ENCODE assay signal across 12 mouse cellular contexts in genomic region chr9:108204884-108205570, GRCm38 (mm10). TPM values are rescaled to one million over a fixed set of nuclear protein-coding genes. Genes with fewer than 3 reads are reported as not detected.
DNase-seq lines count a peak whose midpoint lies in the region; ATAC-seq and TF ChIP-seq lines count a peak whose summit lies in the region.
"Had no signal": no experiment of that assay in that cellular context is flagged by ENCODE, and none has a peak within 500 bp of the region (broad histone marks: within the 10 kb centered on the region; RNA-seq: fewer than 3 reads in every experiment).

No protein-coding gene starts in this region.

- H3K4me2 ChIP-seq in forebrain, embryonic 15.5 days (replicated peaks), result no peak overlapping the region
- H3K4me2 ChIP-seq in midbrain, embryonic 13.5 days (replicated peaks), result 0 out of 2 replicates have a peak overlapping the region, but pooled peaks have one; percentile 23
- H3K4me2 ChIP-seq: liver, embryonic 13.5 days had no signal

- TF ChIP-seq POLR2A in brain, embryonic 14.5 days (IDR thresholded peaks at IDR 0.05; ENCODE audit: borderline replicate concordance, extremely low read depth, insufficient read depth, insufficient read length, poor library complexity, severe bottlenecking), result no peak

- WGBS in forebrain, embryonic 15.5 days, result 40% methylated on average over 8 of the region's 8 CpGs
- WGBS in midbrain, embryonic 13.5 days, result 20% methylated on average over 8 of the region's 8 CpGs

- H3K9ac ChIP-seq in forebrain, embryonic 15.5 days (replicated peaks), result no peak overlapping the region
- peak overlapping the region; percentile 25; the same call in 1 of the 2 replicates for H3K9ac ChIP-seq in midbrain, embryonic 13.5 days (replicated peaks)
- H3K9ac ChIP-seq: liver, embryonic 13.5 days had no signal

- peaks cover 30% of the 10 kb centered on the region for H3K36me3 ChIP-seq in forebrain, embryonic 15.5 days
- H3K36me3 ChIP-seq in midbrain, embryonic 13.5 days, result peaks cover 38% of the 10 kb centered on the region

- peak; percentile 27 for DNase-seq in ES-CJ7 (ENCODE audit: low read depth, low spot score)
- DNase-seq in brain, embryonic 14.5 days (ENCODE audit: low read depth), result peak; percentile 86
- DNase-seq in lung, postnatal 4 days, result no peak
- DNase-seq in T-cell, adult 2 months (ENCODE audit: low spot score), result no peak
- no peak for DNase-seq in spleen, postnatal 10 days (ENCODE audit: low spot score in 2 of 2)
- DNase-seq: heart, postnatal 4 days; kidney, postnatal 10 days; liver, embryonic 13.5 days; thymus, postnatal 25 days had no signal

- no peaks in the 10 kb centered on the region for H3K27me3 ChIP-seq in forebrain, embryonic 15.5 days
- H3K27me3 ChIP-seq in midbrain, embryonic 13.5 days, result no peaks in the 10 kb centered on the region
- H3K27me3 ChIP-seq: liver, embryonic 13.5 days; megakaryocyte, embryonic 14.5 days had no signal

- ATAC-seq in forebrain, embryonic 15.5 days (replicated peaks), result 0 out of 2 replicates have a peak, but pooled peaks have one; percentile 33
- ATAC-seq in midbrain, embryonic 13.5 days, result peak; percentile 76

- no peak overlapping the region for H3K4me3 ChIP-seq in forebrain, embryonic 15.5 days
- H3K4me3 ChIP-seq in midbrain, embryonic 13.5 days (replicated peaks), result no peak overlapping the region
- H3K4me3 ChIP-seq: liver, embryonic 13.5 days; megakaryocyte, embryonic 14.5 days had no signal

- TF ChIP-seq CTCF in brain, embryonic 14.5 days (IDR thresholded peaks at IDR 0.05; ENCODE audit: borderline replicate concordance, extremely low read depth, insufficient read depth, insufficient read length), result no peak

- no peaks in the 10 kb centered on the region for H3K9me3 ChIP-seq in forebrain, embryonic 15.5 days
- H3K9me3 ChIP-seq in midbrain, embryonic 13.5 days, result no peaks in the 10 kb centered on the region
- H3K9me3 ChIP-seq: liver, embryonic 13.5 days; megakaryocyte, embryonic 14.5 days had no signal

- peaks cover 24% of the 10 kb centered on the region for H3K4me1 ChIP-seq in forebrain, embryonic 15.5 days
- peaks cover 32% of the 10 kb centered on the region for H3K4me1 ChIP-seq in midbrain, embryonic 13.5 days (replicated peaks)

- H3K27ac ChIP-seq in forebrain, embryonic 15.5 days (replicated peaks), result peak overlapping the region; percentile 51
- H3K27ac ChIP-seq in midbrain, embryonic 13.5 days, result peak overlapping the region; percentile 82
- H3K27ac ChIP-seq: liver, embryonic 13.5 days had no signal

RNA-seq across cellular contexts. Expression of gene Bsn, which starts 14.8 kb away (rescaled TPM):
- 18.7 and 40.0 TPM in 2 replicates for polyA plus RNA-seq in brain, embryonic 14.5 days (2012; rRNA removed)
- 7.3 and 7.9 TPM in 2 replicates for polyA plus RNA-seq in forebrain, embryonic 15.5 days (2015; fragmentation: Nextera tagmentation; extraction: Ambion mirVana)
- 7.1 and 8.0 TPM in 2 replicates for polyA plus RNA-seq in midbrain, embryonic 13.5 days (2015; fragmentation: Nextera tagmentation; extraction: Ambion mirVana)

RNA-seq across cellular contexts. Expression of gene Dag1, which starts 58.7 kb away (rescaled TPM):
- polyA plus RNA-seq in brain, embryonic 14.5 days (2012; rRNA removed), result 25.9 and 58.1 TPM in 2 replicates
- polyA plus RNA-seq in forebrain, embryonic 15.5 days (2015; fragmentation: Nextera tagmentation; extraction: Ambion mirVana), result 53.5 and 53.6 TPM in 2 replicates
- polyA plus RNA-seq in midbrain, embryonic 13.5 days (2015; fragmentation: Nextera tagmentation; extraction: Ambion mirVana), result 50.5 and 57.8 TPM in 2 replicates

Comparison
In these comparisons a context has a peak if more than half of its experiments do, and no peak if none do; other contexts are left out.
1. DNase-seq: peak in ES-CJ7 (single experiment) and brain, embryonic 14.5 days (single experiment); none in lung, postnatal 4 days (0 of 2), T-cell, adult 2 months (single experiment) and spleen, postnatal 10 days (0 of 2).